Mouse (Mus musculus): ENCODE measurements around the gene Bmp10.

Bmp10 gene

DNA sequence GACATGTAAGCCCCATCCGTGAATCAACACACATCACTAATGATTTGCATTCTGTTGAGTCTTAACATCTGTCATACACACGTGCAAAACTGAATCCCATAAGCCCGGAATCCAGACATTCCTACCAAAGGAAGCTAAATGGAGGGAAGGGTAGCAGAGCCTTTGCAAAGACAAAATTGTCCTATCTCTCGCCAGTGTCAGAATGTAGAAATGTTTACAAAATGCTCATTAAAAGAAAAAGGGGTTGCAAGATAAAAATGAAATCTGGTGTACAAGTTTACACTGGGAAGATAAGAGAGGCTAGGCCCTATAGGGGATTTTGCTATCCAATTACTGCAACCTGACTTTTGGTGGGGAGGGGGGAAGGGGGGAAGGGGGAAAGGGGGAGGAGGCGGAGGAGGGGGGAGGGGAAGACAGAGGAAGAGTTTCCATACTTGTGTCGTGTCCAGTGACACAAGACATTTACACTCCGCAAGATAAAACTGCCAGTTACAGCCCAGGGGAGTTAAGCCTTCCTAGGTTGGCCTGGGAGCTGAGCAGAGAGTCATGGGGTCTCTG, at the start of gene Bmp10:
Gene Bmp10 (plus strand): TSS at position 508 of the 558 bp plus-strand sequence.
- no peak for DNase-seq (ENCODE audit: low spot score)

DNA sequence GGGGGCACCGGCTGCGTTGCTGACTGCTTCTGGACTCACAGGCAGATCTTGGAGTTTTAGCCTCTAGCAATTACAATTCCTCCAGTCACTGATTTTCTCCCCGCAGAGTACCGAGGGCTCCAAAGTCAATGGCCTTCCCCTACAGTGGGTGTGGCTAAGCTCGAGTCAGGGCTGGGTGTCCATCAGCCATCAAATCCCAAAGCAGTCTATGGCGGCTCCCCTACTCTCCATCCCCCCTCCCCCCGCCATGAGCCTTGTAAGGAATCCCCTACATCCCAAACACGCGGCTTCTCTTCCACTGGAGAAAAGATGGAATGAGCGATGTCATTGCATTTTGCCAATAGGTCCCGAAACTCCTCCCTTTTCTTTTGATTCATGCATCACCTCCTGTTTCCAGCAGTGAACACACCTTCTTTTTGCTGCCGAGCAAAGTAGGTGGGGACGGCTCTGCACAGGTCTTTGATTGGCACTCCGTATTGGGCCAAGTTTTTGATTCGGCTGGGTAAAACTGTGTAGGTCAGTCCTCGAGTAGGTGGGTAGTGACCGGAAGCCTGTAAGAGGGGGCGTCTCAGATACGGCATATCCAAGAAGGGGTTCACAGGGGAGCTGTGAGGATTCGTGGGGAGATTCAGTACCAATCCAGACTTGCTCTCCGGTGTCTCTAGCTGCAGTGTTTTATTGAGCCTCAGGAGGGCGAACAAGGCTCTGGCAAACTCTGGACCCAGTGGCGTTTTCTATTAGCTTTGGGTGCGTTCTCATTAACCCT, 44.7 kb upstream of the Bmp10 start:
- no peak for DNase-seq (ENCODE audit: low spot score)

DNA sequence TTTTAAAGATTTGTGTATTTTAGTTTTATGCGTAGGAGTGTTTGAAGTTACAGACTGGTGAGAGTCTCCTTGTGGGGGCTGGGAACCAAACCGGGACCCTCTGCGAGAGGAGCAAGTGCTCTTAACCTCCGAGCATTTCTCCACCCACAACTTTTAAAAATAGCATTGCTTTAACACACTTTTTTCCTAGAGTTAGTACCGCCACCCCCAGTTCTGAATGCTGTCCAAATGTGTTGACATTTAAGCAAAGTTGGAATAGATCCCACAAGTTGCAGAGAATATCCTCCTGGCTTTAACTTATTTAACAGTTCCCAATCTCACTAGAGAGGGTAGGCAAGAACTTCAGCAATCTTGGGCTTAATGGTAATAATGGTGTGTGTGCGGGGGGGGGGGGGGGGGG, 44.0 kb upstream of the Bmp10 start:
- no peak for DNase-seq (ENCODE audit: low spot score)

DNA sequence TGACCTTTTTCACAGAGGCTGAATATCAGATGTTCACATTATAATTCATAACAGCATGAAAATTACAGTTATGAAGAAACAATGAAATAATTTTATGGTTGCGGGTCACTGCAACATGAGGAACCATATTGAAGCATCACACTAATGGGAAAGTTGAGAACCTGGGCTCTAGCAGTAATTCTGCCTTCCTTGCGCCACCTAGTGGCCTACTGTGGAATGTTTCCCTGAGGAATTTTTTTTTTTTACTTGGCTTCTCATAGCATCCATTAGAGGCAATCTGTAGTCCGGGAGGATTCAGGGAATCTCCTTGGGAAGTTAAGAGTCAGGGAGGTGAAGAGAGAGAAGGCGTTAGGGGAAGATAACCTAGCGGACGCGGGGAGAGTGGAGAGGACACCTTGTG, 42.6 kb upstream of the Bmp10 start:
- DNase-seq (ENCODE audit: low spot score) = peak; percentile 17

DNA sequence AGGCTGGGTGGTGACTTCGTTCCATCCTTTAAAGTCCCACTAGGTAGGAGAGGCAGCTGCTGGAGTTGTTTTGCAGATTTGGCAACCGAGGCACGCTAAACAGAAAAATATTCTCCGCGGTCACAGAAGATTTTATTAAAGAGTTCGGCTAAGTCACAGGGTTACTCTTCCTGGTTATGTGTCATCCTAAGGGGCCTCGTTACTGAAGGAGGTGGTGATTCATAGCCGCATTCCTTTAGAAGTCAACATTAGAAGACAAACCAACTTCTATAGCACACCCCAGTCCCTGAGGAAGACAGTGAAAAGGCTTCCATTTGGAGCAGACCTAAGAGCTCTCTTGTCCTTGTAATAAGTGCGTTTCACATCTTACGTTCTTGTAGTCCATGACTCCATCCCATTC, 42.1 kb upstream of the Bmp10 start:
- no peak for DNase-seq (ENCODE audit: low spot score)

DNA sequence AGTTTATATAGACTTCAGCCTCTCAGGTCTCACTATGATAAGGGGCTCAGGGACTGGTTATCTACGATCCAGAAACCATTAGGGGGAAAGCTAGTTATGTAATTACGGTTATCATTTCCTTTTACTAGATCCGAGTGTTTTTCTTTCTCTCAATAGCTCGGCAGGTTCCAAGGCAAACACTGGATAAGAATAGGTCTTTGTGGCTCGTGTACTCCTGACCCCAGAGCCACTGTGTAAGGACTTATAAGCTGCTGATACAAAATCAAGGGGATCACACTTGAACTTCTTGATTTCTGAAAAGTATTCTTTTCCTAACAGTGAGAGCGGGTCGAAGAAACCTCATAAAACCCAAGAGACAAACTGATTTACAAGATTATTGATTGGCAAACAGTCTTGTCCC, 39.9 kb upstream of the Bmp10 start, which contains the start of gene Gkn3:
Gene Gkn3 (minus strand): TSS at position 59 of the 400 bp plus-strand sequence.
- DNase-seq (ENCODE audit: low spot score) = no peak

DNA sequence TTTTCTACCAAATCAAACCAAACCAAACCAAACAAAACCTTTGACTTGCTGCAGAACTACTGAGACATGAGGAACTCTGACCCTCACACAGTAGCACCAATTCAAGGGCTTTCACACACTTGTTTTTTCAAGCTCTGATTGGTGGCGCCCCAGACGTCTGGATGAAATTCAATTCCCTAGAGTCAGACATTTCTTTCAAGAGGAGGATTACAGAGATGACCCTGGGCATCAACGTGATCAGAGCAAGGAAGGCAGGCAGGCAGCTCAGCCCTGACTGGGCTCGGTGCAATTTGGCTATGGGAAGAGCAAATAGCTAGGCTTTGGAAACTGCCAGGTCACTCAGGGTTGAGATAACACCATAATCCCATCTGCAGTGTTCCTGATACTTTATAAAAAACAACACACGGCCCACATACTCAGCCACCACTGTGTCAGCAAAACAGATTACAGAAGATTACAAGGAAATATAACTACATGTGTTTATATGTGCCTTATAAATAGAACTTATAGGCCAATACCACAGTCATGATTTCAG, 39.3 kb upstream of the Bmp10 start:
- no peak for DNase-seq (ENCODE audit: low spot score)

DNA sequence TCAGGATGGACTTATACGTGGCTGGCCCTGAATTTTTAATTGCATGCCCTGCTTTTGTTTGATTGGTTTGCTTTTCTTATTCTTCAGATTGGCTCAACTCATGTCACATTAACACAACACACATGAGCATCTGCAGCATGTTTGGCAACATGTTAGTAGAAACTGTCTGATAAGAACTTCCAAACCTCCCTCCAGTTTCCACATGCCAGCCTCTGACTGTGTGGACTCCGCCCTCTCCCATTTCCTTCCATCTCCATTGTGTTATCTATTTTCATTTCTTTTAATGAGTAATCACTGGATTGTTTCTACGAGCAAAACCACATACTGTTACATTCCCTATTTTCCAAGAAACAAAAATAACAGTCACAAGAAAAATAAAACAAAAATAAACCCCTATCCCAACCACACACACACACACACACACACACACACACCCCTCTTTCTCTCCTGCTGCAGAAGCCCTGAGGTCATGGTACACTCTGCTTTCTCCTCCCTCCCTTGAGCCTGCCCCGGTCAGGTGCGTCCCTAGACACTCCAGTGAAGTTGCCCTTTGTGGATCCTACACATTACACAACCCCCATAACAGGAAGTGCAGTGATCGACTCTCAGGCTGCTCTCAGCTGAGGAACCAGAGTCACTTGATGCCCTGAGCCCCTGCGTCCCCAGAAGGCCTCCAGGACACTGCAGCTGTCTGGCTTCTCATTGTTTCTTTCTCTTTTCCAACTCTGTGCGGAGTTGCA, 35.2 kb upstream of the Bmp10 start:
- DNase-seq (ENCODE audit: low spot score) = no peak

DNA sequence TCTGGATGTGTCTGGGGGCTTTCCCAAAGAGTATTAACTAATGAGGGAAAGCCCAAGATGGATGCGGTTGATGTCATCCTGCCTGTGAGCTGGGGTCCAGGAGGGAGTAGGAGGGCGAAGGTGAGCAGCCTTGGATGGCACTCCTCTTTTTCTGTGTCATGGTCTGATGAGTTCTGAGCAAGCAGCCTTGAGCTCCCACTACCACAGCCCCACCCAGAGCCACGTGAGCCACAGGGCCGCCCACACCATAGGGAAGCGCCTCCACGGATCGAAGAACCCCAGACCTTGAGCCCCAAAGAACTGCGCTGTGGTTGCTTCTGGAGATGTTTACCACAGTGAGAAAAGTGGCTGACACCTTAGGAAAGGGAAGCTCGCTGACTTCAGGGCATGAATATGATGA, 34.0 kb upstream of the Bmp10 start:
- no peak for DNase-seq (ENCODE audit: low spot score)

DNA sequence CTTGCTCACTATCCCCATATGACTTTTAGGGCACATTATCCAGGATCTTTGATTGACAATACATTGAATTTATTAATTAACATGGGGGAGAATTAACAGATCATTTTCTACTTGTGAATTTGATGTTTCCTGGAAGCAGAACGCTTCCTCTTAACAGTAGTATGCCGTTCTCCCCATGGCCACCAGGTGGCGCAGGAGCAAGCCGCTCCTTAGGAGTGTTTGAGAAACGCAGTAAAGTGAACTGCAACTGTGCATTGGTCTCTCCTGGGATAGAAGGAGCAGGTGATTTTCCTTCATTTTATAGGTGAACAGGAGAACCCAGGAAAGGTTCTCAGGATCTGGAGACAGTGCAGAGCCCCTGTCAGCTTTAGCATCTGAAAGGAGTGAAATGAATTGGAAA, 29.7 kb upstream of the Bmp10 start:
- DNase-seq (ENCODE audit: low spot score) = peak; percentile 65

DNA sequence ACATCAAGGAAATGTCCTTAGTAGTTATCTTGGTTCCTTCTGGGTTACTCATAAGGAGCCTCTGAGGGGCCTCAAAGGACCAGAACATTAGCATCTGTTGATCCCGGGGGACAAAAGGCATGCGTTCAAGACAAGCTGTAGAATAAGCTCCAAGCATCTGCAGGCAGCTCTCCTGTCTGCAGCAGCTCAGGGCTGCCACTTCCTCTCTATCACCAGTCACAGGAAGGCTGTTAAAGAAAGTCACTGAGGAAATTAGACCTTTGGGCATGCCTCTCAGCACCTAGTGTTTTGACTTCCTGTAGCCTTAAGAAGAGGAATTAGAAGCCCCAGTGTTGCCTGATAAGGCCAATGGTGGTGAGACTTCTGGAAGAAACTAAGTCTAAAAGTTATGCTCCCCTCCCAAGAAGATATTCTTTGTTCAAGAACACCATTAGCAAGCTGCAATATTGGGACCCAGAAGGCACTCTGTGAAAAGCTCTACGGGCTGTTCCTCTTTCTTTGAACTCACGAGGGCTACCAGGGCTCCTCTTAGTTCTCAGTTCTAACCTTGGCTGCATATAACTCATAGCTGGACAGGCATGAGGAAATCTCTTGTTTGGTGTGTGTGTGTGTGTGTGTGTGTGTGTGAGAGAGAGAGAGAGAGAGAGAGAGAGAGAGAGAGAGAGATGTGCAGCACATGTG, 28.8 kb upstream of the Bmp10 start:
- no peak for DNase-seq (ENCODE audit: low spot score)

DNA sequence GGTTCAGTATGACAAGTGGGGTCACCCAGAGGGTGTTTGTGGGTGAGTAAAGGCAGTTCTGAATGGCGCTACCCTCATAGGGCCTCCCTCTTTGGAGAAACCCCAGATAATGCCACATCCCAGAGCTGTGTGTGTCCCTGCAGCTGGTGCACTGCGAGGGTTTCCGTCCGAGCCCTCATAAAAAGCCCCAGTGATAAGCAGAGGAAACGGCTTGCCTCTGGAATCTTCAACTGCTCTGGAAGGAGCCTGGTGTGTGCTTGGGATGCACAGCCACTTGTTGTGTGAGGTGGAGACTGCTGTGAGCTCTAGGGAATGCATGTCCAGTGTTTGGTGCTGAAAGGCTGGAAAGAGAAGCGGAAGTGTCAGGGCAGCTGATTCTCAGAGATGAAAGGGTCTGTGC, 27.3 kb upstream of the Bmp10 start:
- no peak for DNase-seq (ENCODE audit: low spot score)

DNA sequence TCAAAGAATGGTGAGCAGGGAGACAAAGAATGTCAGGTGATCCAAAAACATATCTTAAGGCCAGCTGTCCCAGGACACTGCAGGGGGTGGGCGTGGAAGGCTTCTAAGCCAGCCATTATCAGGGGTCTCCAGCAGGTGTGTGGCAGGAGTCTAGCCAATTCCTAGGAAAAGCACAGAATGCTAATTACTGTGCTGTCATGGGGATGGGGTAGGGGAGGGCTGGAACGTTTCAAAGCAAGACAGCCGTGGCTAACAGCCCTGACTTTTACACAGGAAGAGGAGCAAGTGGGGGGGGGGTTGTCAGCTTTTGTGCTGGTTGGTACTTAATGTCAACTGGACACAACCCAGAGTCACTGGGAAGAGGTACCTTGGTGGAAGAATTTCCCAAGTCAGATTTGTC, 16.8 kb upstream of the Bmp10 start:
- no peak for DNase-seq (ENCODE audit: low spot score)

DNA sequence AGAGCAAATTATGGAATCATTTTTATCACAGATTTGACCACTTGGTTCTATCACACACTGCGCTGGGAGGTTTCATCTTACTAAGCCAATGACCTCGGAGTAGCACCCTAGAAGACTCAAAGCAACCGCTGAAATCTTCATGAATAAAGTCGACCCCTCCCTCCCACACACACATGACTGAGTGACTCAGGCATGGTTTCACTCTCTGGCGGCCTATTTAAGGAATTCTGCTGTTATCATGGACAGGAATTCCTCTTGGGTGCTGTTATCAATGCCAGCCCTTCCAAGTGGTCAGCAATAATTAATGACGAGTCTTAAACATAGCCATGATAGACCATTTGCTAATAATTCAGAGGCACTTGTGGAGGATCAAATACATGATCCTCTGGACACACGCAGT, 6.5 kb upstream of the Bmp10 start:
- no peak for DNase-seq (ENCODE audit: low spot score)

DNA sequence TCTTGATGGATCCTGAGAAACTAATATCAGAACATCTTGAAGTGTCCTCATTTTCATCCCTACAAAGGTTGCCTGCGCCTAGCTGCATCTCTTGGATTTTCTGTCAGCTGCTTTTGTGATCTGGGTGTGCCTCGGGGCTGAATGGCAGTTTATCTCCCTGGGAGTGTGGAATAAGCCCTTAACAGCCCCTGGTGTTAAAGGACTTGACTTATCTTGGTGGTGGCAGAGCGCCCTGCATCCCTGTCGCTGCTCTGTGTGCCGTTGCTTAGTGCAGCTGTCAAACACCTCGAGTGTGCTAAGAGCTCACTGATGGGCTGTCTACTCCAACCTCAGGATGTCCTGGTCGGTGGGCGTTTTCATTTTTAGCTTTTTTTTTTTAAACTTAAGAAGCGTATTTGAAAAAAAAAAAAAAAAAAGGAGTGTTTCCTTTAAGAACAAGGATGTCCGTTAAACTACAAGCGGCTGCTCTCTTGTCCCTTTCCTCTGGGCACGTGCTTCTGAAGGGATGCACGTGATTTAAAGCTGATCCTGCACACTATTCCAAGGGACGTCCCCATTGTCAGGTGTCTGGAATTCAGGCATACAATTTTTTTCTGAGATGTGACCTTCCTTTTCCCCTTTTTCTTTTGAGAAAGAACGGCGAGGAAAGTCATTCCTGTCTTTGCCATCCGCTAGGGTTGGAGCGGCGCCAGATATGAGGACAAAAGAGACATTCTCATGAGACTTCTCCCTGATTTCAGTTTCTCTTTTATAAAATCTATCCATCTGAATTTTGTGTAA, 4.6 kb upstream of the Bmp10 start:
- DNase-seq (ENCODE audit: low spot score) = no peak

DNA sequence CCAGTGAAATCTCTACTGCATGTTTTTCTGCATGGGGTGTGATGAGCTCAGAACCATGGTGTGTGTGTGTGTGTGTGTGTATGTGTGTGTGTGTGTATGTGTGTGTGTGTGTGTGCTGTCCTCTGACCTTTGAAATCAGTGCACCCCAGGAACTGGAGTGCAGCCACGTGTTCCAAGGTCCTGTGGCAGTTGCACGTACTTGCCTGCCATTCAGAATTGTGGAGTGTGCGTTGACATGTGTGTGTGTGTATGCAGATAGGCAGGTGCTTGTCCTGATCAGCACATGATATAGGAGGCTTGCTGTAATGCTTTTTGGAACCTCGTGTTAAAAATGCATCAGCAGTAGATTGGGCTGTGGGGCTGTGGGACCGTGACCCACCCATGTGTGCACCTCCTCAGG, 1.8 kb upstream of the Bmp10 start:
- DNase-seq (ENCODE audit: low spot score) = no peak

DNA sequence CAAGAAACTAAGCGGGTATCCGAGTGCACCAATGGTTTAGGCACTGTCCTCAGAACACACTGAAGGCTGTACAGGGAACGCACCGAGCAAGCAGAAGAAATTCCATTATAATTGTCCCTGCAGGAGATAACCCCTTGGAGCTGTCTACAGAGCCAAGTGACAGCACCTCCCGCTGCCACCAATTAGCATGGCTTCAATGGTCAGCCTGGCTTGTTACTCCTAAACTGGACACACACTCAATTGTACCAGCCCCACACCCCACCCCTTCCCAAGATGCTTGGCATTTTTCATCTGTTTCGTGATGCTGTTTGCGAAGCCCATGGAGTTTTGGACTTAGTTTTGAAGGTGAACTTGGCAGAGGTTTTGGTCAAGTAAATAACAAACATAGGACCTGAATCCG, 1.2 kb upstream of the Bmp10 start:
- DNase-seq (ENCODE audit: low spot score) = no peak

DNA sequence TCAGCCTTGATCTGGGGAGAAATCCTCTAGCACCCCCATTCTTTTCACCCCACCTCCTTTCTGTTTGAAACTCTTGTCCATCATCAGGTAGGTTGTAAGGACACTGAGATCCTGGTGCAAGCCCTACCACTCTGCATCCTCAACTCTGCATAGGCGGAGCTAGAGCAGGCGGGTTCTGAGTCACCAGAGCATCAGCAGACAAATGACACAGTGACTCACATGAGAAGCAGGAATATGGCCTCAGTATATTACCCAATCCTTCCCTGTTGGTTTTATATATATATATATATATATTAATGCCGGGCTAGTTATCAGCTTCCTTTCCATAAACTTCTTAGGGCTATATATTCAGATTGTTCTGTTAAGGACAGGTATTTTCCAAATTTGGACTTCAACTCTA, 7.0 kb downstream of the Bmp10 start:
- DNase-seq (ENCODE audit: low spot score) = no peak

DNA sequence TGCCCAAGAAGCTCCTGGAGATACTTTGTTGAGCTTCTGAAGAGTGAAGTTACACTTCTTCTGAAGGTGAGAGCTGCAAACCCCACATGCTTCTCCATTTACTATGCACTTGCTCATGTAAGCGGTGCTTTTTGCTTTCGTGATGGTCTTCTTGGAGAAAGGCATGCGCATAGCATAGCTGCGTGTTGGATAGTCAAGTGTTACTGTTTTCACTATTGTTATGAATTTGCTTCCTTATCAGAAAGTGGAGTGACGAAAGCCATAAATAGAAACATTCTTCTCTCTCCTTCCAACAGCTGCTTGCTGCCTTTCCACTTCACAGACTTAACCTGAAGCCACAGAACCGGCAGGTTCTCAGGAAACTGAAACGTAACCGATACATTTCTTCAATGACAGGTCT, 8.0 kb downstream of the Bmp10 start:
- DNase-seq (ENCODE audit: low spot score) = no peak

DNA sequence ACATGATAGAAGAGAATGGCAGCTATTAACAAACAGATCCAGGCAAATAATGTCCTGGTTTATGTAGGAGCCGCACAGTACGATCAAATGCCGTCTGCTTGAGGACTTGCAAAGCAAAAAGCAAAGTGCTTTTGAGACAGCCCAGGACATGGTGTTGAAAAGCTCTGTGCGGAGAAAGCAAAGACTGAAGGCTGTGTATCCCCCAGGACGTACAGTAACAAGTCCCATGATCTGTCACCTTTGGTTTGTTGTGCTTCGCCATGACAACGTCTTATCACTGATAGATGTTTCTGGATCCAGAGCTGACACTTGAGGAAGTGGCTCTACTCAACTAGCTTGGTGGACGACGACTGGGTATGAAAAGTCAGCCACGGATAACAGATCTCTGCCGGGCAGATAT, 14.5 kb downstream of the Bmp10 start:
- no peak for DNase-seq (ENCODE audit: low spot score)

DNA sequence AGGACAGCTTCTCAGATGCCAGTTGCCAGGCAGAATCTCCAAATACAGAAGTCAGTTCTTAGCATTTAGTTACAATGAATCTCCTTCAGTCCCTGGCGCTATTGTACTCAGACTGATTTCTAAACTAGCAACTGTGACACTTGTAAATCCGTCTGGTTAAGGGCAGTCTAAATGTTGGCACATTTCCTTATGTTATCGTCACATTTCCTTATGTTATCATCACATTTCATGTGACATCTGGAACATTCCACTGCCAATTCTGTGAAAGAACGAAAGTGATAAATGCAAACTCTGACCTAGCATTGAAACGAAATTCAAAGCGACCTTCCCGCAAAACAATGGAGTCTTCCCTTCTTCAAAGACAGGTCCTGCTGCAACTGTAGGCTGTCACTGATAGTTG, 16.4 kb downstream of the Bmp10 start:
- DNase-seq (ENCODE audit: low spot score) = no peak

DNA sequence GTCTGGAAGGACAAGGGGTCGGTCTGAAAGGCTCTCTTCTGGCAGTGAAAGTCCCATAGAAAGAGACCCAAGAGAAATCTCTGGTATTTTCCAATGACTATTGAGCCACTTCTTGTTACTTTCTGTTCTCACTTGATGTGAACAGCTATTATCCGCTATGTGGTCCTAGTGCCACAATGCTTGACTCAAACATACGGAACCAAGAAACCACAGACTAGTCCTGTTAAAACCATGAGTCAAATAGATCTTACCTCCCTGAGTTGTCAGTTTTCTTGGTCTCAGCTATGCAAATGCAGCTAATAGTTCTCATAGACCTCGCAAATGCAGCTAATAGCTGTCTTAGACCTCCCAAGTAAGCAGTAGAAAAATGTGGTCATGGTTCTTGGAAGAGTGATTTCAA, 18.4 kb downstream of the Bmp10 start:
- DNase-seq (ENCODE audit: low spot score) = no peak
